Mouse (Mus musculus): ENCODE results near the gene Fam72a.

The Fam72a gene

DNA sequence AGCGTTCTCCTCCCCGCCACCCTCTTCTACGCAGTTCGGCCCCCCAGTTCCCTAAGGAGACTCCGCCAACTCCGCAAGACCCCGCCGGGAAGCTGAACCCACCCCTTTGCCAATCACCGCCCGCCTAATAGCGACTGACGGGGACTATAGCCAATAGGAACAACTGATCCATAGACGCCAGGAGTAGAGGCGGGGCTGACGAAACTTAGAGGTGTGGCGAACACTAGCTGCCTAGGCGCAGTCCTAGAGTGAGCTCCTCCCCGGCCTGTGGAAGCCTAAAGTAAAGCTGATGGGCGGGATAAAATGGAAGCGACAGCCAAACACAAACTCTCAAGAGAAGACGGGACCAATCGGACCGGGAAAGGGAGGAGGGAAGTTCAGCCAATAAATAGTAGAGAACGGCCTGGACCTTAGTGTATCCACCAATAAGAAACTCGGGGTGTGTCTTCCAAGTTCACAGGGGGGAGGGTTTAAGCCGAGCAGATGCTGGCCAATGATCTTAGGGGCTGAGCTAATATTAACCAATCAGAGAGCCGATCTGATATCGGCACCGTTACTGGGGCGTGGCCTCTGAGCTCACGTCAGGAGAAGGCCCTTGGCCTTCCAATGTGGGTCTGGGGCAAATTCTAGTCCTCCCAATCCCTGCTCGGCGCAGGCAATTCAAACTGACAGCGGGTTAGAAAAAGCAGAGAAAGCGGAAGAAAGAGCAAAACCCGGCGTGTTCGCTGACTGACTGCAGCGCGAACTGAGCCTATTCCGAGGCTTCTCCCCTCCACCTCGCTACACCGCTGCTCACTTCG lies at the start of gene Fam72a, which contains the start of gene Srgap2:
TSS of gene Fam72a (plus strand) at position 623 of the 800 bp plus-strand sequence.
TSS of gene Srgap2 (minus strand) at position 72 of the 800 bp plus-strand sequence.
- peak; percentile 100 for DNase-seq

DNA sequence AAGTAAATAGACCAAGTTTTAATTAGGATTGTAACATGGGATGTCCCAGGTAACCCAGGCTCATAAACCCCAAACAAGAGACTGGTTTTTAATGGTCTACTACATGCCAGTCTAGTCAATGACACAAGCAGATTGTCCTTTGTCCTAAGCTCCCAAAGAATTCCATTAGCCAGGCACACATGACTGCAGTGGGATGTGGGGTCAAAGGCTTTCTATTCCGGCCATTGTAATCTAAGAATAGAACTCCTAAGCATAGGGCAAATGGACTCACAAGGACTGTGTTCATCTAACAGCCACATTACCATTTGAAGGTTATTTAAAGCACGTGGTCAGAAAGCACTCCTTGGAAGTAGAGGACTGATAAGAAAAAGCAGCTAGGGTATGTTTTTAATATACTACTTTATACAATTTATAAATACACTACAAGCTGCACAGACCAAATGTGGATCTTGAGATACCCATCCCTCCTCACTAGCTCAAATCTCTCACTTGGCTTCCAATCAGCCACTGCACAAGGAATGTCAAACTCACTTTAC lies 48.9 kb upstream of the Fam72a start:
- peak; percentile 97 for DNase-seq

DNA sequence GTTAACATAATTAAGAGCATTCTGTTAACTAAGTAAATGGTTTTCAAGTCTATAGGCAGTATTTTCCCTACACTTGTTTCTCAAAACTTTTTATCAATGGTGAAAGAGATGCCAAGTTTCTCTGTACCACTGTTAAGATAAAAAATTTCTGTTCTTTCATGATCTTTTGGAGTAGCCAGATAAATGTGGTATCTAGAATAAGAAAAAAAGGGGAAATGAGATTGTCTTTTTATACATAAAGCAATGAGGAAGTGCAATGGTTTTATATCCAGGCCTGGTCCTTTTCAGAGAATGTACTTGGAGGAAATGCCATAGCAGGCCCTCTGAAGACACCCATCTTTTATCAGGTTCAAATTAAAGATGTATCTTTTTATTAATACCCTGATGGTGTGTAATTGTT lies 46.3 kb upstream of the Fam72a start:
- no peak for DNase-seq

DNA sequence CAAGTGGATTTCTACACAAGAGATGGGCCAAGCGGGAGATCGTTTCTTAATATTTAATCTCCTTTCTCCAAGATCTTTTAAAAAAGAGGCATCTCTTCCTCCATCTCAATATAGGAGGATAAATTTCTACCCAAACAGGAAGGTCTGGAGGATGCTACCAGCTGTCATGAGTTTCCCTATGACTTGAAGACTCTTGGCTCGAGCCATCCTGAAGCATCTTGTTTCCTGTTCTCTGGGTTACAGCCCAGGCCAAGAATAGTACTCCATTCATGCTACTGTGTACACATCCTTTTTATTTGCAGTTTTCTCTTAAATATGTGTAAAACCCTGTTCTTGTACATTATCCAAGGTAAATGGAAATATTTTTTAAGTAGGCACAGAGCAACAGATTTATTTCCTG lies 45.5 kb upstream of the Fam72a start:
- DNase-seq = peak; percentile 92

DNA sequence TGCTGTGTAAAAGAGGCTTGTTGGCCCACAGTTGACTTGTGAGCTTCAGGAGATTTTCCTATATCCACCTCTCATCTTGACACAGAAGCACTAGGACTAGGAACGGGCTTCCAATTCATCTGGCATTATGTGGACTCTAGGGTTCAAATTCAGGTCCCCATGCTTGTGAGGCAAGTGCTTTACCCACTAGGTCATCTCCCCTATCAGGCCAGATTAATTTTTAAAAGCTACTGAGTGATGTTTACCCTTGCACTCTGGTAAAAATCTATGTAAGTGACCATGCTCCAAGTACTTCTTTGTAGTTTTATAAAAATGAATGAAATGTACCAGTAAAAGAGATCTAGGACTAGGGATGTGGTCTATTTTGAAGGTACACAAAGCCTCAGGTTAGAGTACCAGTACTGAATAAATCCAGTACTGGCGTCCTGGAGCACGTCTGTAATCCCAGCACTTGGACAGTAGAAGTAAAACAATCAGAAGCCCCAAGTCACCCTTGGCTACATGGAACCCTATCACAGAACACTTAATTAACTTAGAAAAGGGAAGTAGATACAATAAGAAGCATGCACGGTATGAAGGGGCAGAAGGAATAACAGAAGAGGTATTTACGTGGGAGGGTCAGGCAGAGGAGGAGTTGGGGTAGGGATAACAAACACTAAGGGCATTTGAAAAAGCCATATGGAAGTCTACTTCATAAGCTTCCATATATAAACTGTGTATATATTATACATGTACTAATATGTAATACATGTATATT lies 41.4 kb upstream of the Fam72a start:
- no peak for DNase-seq

GRCm38 (mm10) chr1:131489312-131489711 lies 38.4 kb upstream of the Fam72a start:
- peak; percentile 91 for DNase-seq

DNA sequence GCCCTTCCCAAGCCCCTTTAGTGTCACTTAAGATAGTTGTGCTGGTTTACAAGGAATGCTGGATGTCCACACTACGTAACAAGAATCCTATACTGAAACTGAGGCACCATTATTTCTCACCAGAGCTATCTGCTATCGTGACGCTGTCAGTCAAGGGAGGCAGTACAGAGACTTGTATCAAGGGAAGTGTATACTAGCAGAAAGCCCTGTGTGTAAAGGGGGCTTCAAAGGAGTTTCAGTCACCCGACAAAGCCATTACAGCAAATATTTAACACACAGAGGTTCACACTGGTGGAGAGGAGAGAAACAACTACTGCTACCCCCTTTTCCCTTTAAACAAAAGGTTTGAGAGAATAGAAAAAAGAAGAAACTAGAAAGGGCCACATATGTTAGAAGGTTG lies 36.1 kb upstream of the Fam72a start:
- no peak for DNase-seq

GRCm38 (mm10) chr1:131492360-131492759 lies 35.3 kb upstream of the Fam72a start:
- peak; percentile 95 for DNase-seq

- DNase-seq = peak; percentile 90
Measured at GRCm38 (mm10) chr1:131493966-131494898, 33.5 kb upstream of the Fam72a start.

- no peak for DNase-seq
Measured at GRCm38 (mm10) chr1:131498231-131498630, 29.5 kb upstream of the Fam72a start.

DNA sequence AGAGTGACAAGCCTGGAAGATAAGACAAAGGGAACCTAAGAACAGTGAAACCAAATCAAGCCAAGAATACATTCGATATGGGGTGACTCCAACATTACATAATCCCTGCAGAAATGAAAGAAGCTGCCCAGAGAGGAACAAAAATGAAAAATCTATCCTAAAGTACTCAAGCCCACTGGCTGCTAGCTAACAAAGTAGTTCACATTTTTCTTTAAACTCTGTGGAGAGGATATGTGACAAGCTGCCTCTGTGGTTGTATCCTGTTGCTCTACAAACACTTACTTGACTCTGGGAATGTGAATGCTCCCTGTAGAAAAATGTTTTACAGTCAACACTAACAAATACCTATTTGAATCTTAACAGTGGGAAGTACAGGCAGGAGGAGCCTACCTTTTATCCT lies 26.0 kb upstream of the Fam72a start:
- no peak for DNase-seq

GRCm38 (mm10) chr1:131511131-131511530 lies 16.6 kb upstream of the Fam72a start:
- peak; percentile 87 for DNase-seq

- DNase-seq = no peak
Measured at GRCm38 (mm10) chr1:131511661-131512500, 15.8 kb upstream of the Fam72a start.

DNA sequence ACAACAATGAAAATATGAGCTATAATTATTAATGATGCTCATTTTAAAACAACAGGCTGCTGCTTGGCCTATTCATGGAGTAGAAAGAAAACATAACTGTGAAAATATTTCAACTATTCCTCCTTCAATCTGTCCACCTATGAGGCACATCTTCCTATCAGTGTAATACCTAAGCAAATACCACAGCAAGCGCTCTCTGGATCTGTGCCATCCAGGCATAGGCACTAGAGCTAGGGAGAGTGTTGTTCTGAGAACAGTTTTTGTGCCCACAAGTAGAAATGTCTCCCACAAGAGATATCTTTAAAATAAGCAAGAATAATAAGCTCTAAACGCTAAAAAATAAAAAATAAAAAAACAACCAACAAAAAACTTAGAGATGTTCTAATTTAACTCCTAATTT lies 14.6 kb upstream of the Fam72a start:
- no peak for DNase-seq

GRCm38 (mm10) chr1:131514197-131514596 lies 13.5 kb upstream of the Fam72a start:
- no peak for DNase-seq

DNA sequence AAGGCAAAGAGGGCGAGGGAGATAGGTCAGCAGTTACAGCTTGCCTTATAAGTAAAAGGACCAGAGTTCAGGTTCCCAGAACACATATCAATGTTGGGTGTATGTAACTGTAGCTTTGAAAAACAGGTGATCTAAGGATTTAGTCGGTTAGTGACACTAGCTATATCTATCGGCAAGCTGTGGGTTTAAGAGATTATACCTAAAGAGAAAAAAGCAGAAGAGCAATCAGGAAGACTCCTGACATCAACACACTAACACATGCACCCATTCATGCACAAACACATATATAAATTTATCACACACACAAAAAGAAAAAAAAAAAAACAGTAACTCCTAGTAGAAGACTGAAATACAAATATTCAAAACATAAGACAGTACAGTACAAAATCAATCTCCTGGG lies 11.1 kb upstream of the Fam72a start:
- DNase-seq = no peak

DNA sequence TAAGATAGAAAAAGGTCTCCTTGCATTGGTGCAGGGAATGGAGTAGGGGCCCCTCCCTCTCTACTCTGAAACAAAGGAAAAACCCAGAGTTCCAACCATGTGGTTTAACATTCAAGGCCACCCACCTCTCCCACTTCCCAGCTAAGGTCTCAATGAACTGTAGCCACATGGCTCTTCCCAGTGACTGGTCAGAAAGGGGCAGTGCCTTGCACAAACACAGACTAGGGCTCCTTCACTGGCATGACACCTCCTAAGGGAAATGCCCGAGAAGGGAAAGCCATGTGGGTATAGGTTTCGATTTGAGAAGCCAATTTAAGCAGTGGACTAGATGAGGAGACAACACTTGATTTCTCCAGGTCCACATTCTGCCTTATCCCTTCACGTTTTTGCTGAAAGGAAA lies 3.9 kb upstream of the Fam72a start:
- DNase-seq = peak; percentile 88

DNA sequence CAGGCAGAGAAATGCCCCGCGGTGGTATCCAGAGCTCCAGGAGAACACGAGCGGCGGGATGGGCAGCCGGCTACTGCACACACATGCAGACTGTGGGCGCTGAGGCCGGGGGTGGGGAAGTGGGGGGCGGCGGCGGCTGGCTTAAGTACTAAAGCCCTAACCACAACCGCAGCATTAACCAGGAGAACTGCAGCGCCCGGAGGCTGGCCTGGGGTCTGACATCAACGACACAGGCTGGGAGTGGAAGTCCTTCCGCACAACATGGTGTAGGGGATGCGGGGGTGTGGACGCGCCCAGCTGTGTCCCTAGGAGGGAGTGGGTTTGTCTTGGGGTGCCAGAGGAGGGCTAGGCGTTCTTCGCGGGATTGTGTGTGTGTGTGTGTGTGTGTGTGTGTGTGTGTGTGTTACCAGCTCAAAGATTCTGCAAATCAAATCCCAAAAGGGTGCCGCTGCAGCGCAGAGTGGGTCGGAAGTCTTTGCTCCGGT lies 2.6 kb upstream of the Fam72a start:
- DNase-seq = peak; percentile 97

- DNase-seq = peak; percentile 97
Measured at GRCm38 (mm10) chr1:131525586-131526271, 2.0 kb upstream of the Fam72a start.

DNA sequence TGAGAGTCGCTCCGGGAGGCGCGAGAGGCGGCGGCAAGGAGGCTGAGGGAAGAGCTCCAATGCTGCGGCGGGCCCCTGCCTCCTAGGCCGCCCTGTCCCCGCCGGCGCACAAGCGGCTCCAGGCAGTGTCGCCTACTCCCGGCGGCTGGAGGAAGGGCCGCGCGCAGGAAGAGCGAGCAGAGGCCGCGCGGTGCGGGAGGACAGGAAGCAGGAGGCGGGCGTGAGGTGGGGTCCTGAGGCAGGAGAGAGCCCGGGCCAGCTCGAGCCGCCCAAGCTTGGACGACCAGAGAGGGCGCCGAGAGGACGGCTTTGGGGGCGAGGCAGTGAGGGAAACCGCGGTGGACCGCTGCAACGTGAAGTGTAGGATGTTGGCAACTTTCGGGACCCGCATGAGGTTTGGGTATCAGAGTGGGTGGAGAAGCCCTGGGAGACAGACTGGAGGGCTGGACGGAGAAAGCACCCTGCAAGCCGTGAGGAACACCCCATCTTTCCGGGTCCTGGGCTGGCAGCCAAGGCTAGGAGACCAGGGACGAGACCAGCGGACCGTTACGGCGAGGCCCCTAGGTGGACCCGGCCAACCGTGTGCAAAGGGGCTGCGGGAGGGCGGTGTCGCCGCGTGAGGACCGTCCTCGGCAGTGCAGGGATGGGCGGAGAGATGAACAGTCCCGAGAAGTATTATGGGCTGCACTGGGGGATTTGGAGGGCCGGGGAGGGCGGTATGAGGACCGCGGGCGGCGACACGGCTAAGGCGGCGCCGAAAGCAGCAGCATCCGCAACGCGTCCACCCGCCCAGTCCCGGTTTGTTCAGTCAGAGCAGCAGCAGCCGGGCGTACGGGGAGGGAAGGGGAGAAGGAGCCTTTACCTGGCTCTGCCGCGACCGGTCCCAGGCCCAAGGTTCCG lies 1.1 kb upstream of the Fam72a start:
- DNase-seq = peak; percentile 98

Measured in heart, adult 11 months (tissue).